Mouse (Mus musculus) thymus, postnatal 4 days (tissue): ENCODE data around the gene Snrpb.
A peak's percentile ranks its signal among the peaks of the same experiment; 100 is the strongest.

ENCODE experiments used
- DNase-seq: peaks from one replicate; pipeline ENCODE4 v3.0.0; 2021

Snrpb gene

GRCm38 (mm10) chr2:130178706-130179506 is at the start of gene Snrpb:
Snrpb (minus strand) TSS chr2:130179403.
- DNase-seq: peak; percentile 87

GRCm38 (mm10) chr2:130211581-130211980 is 32.4 kb upstream of the Snrpb start:
- no peak for DNase-seq

- no peak for DNase-seq
Observed at GRCm38 (mm10) chr2:130209636-130210035, 30.4 kb upstream of the Snrpb start.

- DNase-seq: no peak
Observed at GRCm38 (mm10) chr2:130207996-130208395, 28.8 kb upstream of the Snrpb start.

- DNase-seq: no peak
Observed at GRCm38 (mm10) chr2:130207376-130207775, 28.2 kb upstream of the Snrpb start.

GRCm38 (mm10) chr2:130200961-130201360 is 21.8 kb upstream of the Snrpb start:
- no peak for DNase-seq

GRCm38 (mm10) chr2:130194894-130195293 is 15.7 kb upstream of the Snrpb start, which contains the start of gene Tmc2:
Tmc2 (plus strand) TSS chr2:130195194.
- DNase-seq: no peak

GRCm38 (mm10) chr2:130188391-130188790 is 9.2 kb upstream of the Snrpb start:
- no peak for DNase-seq

- DNase-seq: no peak
Observed at GRCm38 (mm10) chr2:130179507-130180019, 360 bp upstream of the Snrpb start.

GRCm38 (mm10) chr2:130178381-130178705 is 860 bp downstream of the Snrpb start:
- no peak for DNase-seq

- DNase-seq: no peak
Observed at GRCm38 (mm10) chr2:130176820-130177219, 2.4 kb downstream of the Snrpb start.

GRCm38 (mm10) chr2:130171674-130172073 is 7.5 kb downstream of the Snrpb start:
- no peak for DNase-seq

- DNase-seq: peak; percentile 63
Observed at GRCm38 (mm10) chr2:130167861-130168260, 11.3 kb downstream of the Snrpb start.

- peak; percentile 21 for DNase-seq
Observed at GRCm38 (mm10) chr2:130166311-130167214, 12.6 kb downstream of the Snrpb start.

GRCm38 (mm10) chr2:130162701-130163100 is 16.5 kb downstream of the Snrpb start:
- DNase-seq: no peak

- no peak for DNase-seq
Observed at GRCm38 (mm10) chr2:130158088-130158437, 21.1 kb downstream of the Snrpb start.

GRCm38 (mm10) chr2:130157231-130158087 is 21.7 kb downstream of the Snrpb start:
- DNase-seq: no peak

GRCm38 (mm10) chr2:130155851-130156250 is 23.4 kb downstream of the Snrpb start:
- DNase-seq: no peak

GRCm38 (mm10) chr2:130155171-130155570 is 24.0 kb downstream of the Snrpb start:
- DNase-seq: no peak

GRCm38 (mm10) chr2:130146089-130146668 is 33.0 kb downstream of the Snrpb start:
- DNase-seq: no peak

GRCm38 (mm10) chr2:130144703-130145324 is 34.4 kb downstream of the Snrpb start:
- no peak for DNase-seq

- DNase-seq: no peak
Observed at GRCm38 (mm10) chr2:130143011-130143410, 36.2 kb downstream of the Snrpb start.
